Mouse (Mus musculus) limb, embryonic 11.5 days (tissue): ENCODE data around the gene Phkg2. TPM values are rescaled to one million over a fixed set of nuclear protein-coding genes. Genes with fewer than 3 reads are reported as not detected.
"Not testable (repeated sequence)": the region's sequence is repeated elsewhere in the genome, so short reads cannot be mapped to it uniquely, and the experiment has no call there.

ENCODE experiments used
- ATAC-seq: fragments of 200-750 bp; cut with Nextera tagmentation; 2 replicates; pipeline ENCODE4 v1.8.0; 2017; ENCODE audit warnings: low read depth; ENCODE audit not compliant: insufficient number of reproducible peaks, low FRiP score, low TSS enrichment
- DNase-seq: peaks from one replicate; pipeline ENCODE4 v3.0.0-alpha.2; 2015; ENCODE audit warnings: low spot score
- H3K27ac ChIP-seq: fragments of 300-500 bp; sonication (generic); replicated peaks from 2 replicates; pipeline ENCODE4 v1.5.1; 2014; ENCODE audit warnings: low read depth, mild to moderate bottlenecking, low read length
- H3K27me3 ChIP-seq: fragments of 300-500 bp; sonication (generic); 2 replicates; pipeline ENCODE4 v1.6.1; 2014; ENCODE audit warnings: mild to moderate bottlenecking, low read length, mixed read lengths; ENCODE audit not compliant: control insufficient read depth, insufficient read depth
- H3K36me3 ChIP-seq: fragments of 300-500 bp; sonication (generic); 2 replicates; pipeline ENCODE4 v1.6.1; 2014; ENCODE audit warnings: mild to moderate bottlenecking, low read length, moderate library complexity, mixed read lengths; ENCODE audit not compliant: control insufficient read depth, insufficient read depth
- H3K4me1 ChIP-seq: fragments of 300-500 bp; sonication (generic); 2 replicates; pipeline ENCODE4 v1.6.1; 2014; ENCODE audit warnings: low read length, mixed read lengths; ENCODE audit not compliant: control insufficient read depth, insufficient read depth
- H3K4me2 ChIP-seq: fragments of 300-500 bp; sonication (generic); 2 replicates; pipeline ENCODE4 v1.6.1; 2014; ENCODE audit warnings: low read depth, mild to moderate bottlenecking, moderate library complexity; ENCODE audit not compliant: severe bottlenecking
- H3K4me3 ChIP-seq: fragments of 300-500 bp; sonication (generic); 2 replicates; pipeline ENCODE4 v1.5.1; 2014; ENCODE audit warnings: low read depth, low read length
- H3K9ac ChIP-seq: fragments of 300-500 bp; sonication (generic); 2 replicates; pipeline ENCODE4 v1.6.1; 2014; ENCODE audit warnings: mild to moderate bottlenecking, low read length
- H3K9me3 ChIP-seq: fragments of 300-500 bp; sonication (generic); 2 replicates; pipeline ENCODE4 v1.6.1; 2016; ENCODE audit warnings: low read length; ENCODE audit not compliant: control insufficient read depth
- WGBS: fragments of 180-500 bp; shearing (Covaris S2); extraction: QIAGEN DNeasy Blood & Tissue Kit; methylation state at CpG from one replicate; pipeline ENCODE4 v1.1.7; 2014; 5-methylcytosine and 5-hydroxymethylcytosine counted together
- polyA plus RNA-seq: library from polyadenylated mRNA; unstranded; fragments of >200 nt; fragmentation: Nextera tagmentation; extraction: Ambion mirVana; gene quantifications from 2 replicates; pipeline ENCODE4 v1.2.1, GENCODE M21; 2014

Phkg2 gene
- polyA plus RNA-seq, 1 experiment from 2014 or later = 45.7 TPM

- not testable (repeated sequence) for H3K4me2 ChIP-seq, H3K27me3 ChIP-seq, H3K36me3 ChIP-seq, H3K9ac ChIP-seq, ATAC-seq, H3K27ac ChIP-seq, H3K9me3 ChIP-seq, H3K4me1 ChIP-seq, DNase-seq, H3K4me3 ChIP-seq
- 90% methylated on average over 7 of the region's 8 CpGs for WGBS
Observed at GRCm38 (mm10) chr7:127618402-127618801, 45.3 kb downstream of the Phkg2 start.

GRCm38 (mm10) chr7:127626039-127626438, 52.9 kb downstream of the Phkg2 start:
- DNase-seq (no peak), ATAC-seq (no peak)
- no peaks in the 10 kb centered on the region for H3K27me3 ChIP-seq
- no peak overlapping the region for H3K4me2 ChIP-seq
- no peak overlapping the region for H3K4me3 ChIP-seq
- H3K9ac ChIP-seq = no peak overlapping the region
- 94% methylated on average over 7 of the region's 7 CpGs for WGBS
- H3K27ac ChIP-seq = no peak overlapping the region
- H3K36me3 ChIP-seq = no peaks in the 10 kb centered on the region
- no peaks in the 10 kb centered on the region for H3K9me3 ChIP-seq
- H3K4me1 ChIP-seq = no peaks in the 10 kb centered on the region

- H3K9me3 ChIP-seq = no peaks in the 10 kb centered on the region
- ATAC-seq = no peak
- WGBS = 91% methylated on average over 4 of the region's 4 CpGs
- H3K27me3 ChIP-seq = no peaks in the 10 kb centered on the region
- H3K27ac ChIP-seq = no peak overlapping the region
- H3K9ac ChIP-seq = no peak overlapping the region
- H3K36me3 ChIP-seq = no peaks in the 10 kb centered on the region
- peak; percentile 14 for DNase-seq
- H3K4me2 ChIP-seq = no peak overlapping the region
- H3K4me1 ChIP-seq = no peaks in the 10 kb centered on the region
- no peak overlapping the region for H3K4me3 ChIP-seq
Observed at GRCm38 (mm10) chr7:127626471-127626870, 53.3 kb downstream of the Phkg2 start.

GRCm38 (mm10) chr7:127628646-127629045, 55.5 kb downstream of the Phkg2 start:
- no peaks in the 10 kb centered on the region for H3K4me1 ChIP-seq
- H3K4me3 ChIP-seq = no peak overlapping the region
- H3K27me3 ChIP-seq = no peaks in the 10 kb centered on the region
- 83% methylated on average over 5 of the region's 5 CpGs for WGBS
- H3K4me2 ChIP-seq = no peak overlapping the region
- no peak overlapping the region for H3K9ac ChIP-seq
- ATAC-seq (no peak), DNase-seq (no peak)
- H3K27ac ChIP-seq = no peak overlapping the region
- no peaks in the 10 kb centered on the region for H3K9me3 ChIP-seq
- H3K36me3 ChIP-seq = no peaks in the 10 kb centered on the region

- DNase-seq (no peak), ATAC-seq (no peak)
- Histone ChIP-seq H3K27me3 (no peaks in the 10 kb centered on the region), H3K27ac (no peak overlapping the region), H3K9me3 (no peaks in the 10 kb centered on the region), H3K9ac (no peak overlapping the region), H3K4me1 (no peaks in the 10 kb centered on the region), H3K4me2 (no peak overlapping the region), H3K36me3 (no peaks in the 10 kb centered on the region), H3K4me3 (no peak overlapping the region)
- 92% methylated on average over 4 of the region's 4 CpGs for WGBS
Observed at GRCm38 (mm10) chr7:127631416-127631815, 58.3 kb downstream of the Phkg2 start.

Other genes with a start within 250 kb of the Phkg2 start
- 6.0 TPM in 2 replicates for gene Zfp768, start 227.8 kb upstream of the Phkg2 start, polyA plus RNA-seq
- 8.6 and 9.2 TPM in 2 replicates for gene Zfp747, start 197.3 kb upstream of the Phkg2 start, polyA plus RNA-seq
- gene 9130019O22Rik, start 186.2 kb upstream of the Phkg2 start, polyA plus RNA-seq = 6.3 and 6.8 TPM in 2 replicates
- 7.4 and 9.0 TPM in 2 replicates for gene E430018J23Rik, start 179.7 kb upstream of the Phkg2 start, polyA plus RNA-seq
- 7.5 and 7.7 TPM in 2 replicates for gene Zfp764, start 166.5 kb upstream of the Phkg2 start, polyA plus RNA-seq
- gene Zfp688, start 151.3 kb upstream of the Phkg2 start, polyA plus RNA-seq = 33.7 and 37.7 TPM in 2 replicates
- gene Zfp689, start 124.2 kb upstream of the Phkg2 start, polyA plus RNA-seq = 16.5 and 17.6 TPM in 2 replicates
- 49.1 and 53.4 TPM in 2 replicates for gene Prr14, start 113.7 kb upstream of the Phkg2 start, polyA plus RNA-seq
- 13.2 and 14.3 TPM in 2 replicates for gene Fbrs, start 94.1 kb upstream of the Phkg2 start, polyA plus RNA-seq
- 59.4 and 61.4 TPM in 2 replicates for gene Srcap, start 61.4 kb upstream of the Phkg2 start, polyA plus RNA-seq
- 19.4 and 21.0 TPM in 2 replicates for gene Gm42715, start 53.8 kb upstream of the Phkg2 start, polyA plus RNA-seq
- gene Tmem265, start 11.9 kb upstream of the Phkg2 start, polyA plus RNA-seq = 4.7 and 9.9 TPM in 2 replicates
- gene Ccdc189, start 15.3 kb downstream of the Phkg2 start, polyA plus RNA-seq = 11.5 and 12.3 TPM in 2 replicates
- 44.3 and 49.1 TPM in 2 replicates for gene Rnf40, start 15.4 kb downstream of the Phkg2 start, polyA plus RNA-seq
- 28.0 and 31.8 TPM in 2 replicates for gene Zfp629, start 42.5 kb downstream of the Phkg2 start, polyA plus RNA-seq
- gene Bcl7c, start 135.6 kb downstream of the Phkg2 start, polyA plus RNA-seq = 83.9 and 85.5 TPM in 2 replicates
- gene Ctf1, start 139.4 kb downstream of the Phkg2 start, polyA plus RNA-seq = 19.6 and 21.4 TPM in 2 replicates
- gene Ctf2, start 158.8 kb downstream of the Phkg2 start, polyA plus RNA-seq = 0.32 and 0.70 TPM in 2 replicates
- 9.8 and 10.9 TPM in 2 replicates for gene Fbxl19, start 171.2 kb downstream of the Phkg2 start, polyA plus RNA-seq
- gene Orai3, start 196.5 kb downstream of the Phkg2 start, polyA plus RNA-seq = 11.7 and 12.3 TPM in 2 replicates
- gene Setd1a, start 203.3 kb downstream of the Phkg2 start, polyA plus RNA-seq = 31.5 and 38.0 TPM in 2 replicates
- not detected in 2 replicates for gene Gm49388, start 212.3 kb downstream of the Phkg2 start, polyA plus RNA-seq
- gene Hsd3b7, start 227.3 kb downstream of the Phkg2 start, polyA plus RNA-seq = 7.0 and 8.0 TPM in 2 replicates